In genomic region chr9:97826077-97826947, GRCm38 (mm10) we compare ENCODE assay signal across 16 mouse cellular contexts.
DNase-seq lines count a peak whose midpoint lies in the region; ATAC-seq lines count a peak whose summit lies in the region.
"Had no signal": no experiment of that assay in that cellular context is flagged by ENCODE, and none has a peak within 500 bp of the region (broad histone marks: within the 10 kb centered on the region; RNA-seq: fewer than 3 reads in every experiment).

No protein-coding gene starts in this region.

- H3K36me3 ChIP-seq in heart, embryonic 13.5 days: no peaks in the 10 kb centered on the region
- H3K36me3 ChIP-seq in midbrain, embryonic 12.5 days: no peaks in the 10 kb centered on the region
- H3K36me3 ChIP-seq in midbrain, embryonic 16.5 days (ENCODE audit: control insufficient read depth, insufficient read depth, low read length): no peaks in the 10 kb centered on the region
- no peaks in the 10 kb centered on the region for H3K36me3 ChIP-seq in forebrain, embryonic 12.5 days (replicated peaks)
- H3K36me3 ChIP-seq in heart, embryonic 16.5 days (ENCODE audit: control insufficient read depth, insufficient read depth): no peaks in the 10 kb centered on the region
- H3K36me3 ChIP-seq: kidney, embryonic 15.5 days; limb, embryonic 13.5 days had no signal

- intact Hi-C loops in heart, postnatal 25 days (cut with DNase I): no loop called here

- WGBS in heart, embryonic 13.5 days: 24% methylated on average over 16 of the region's 16 CpGs
- 58% methylated on average over 16 of the region's 16 CpGs for WGBS in midbrain, embryonic 12.5 days
- WGBS in midbrain, embryonic 16.5 days: 50% methylated on average over 16 of the region's 16 CpGs
- 35% methylated on average over 16 of the region's 16 CpGs for WGBS in forebrain, embryonic 12.5 days
- 25% methylated on average over 16 of the region's 16 CpGs for WGBS in heart, embryonic 16.5 days

- no peak; the same call in 1 of the 2 replicates for ATAC-seq in heart, embryonic 13.5 days (ENCODE audit: extremely low read depth, insufficient number of reproducible peaks, low FRiP score, low TSS enrichment)
- peak; percentile 76; the same call in 1 of the 2 replicates for ATAC-seq in midbrain, embryonic 12.5 days (ENCODE audit: low FRiP score, low read depth)
- no peak; the same call in 1 of the 2 replicates for ATAC-seq in midbrain, embryonic 16.5 days
- ATAC-seq in forebrain, embryonic 12.5 days (ENCODE audit: low FRiP score): peak; percentile 81
- ATAC-seq in heart, embryonic 16.5 days (replicated peaks; ENCODE audit: extremely low read depth, insufficient read depth, low FRiP score): peak; percentile 53
- no peak for ATAC-seq in CD4-positive, CD25-positive, alpha-beta regulatory T cell, adult 4 months
- ATAC-seq: inflammation-experienced regulatory T-cells, adult 6 months had no signal

- 0 out of 2 replicates have a peak, but pooled peaks cover 3% of the 10 kb centered on the region for H3K27me3 ChIP-seq in heart, embryonic 13.5 days (replicated peaks)
- H3K27me3 ChIP-seq in midbrain, embryonic 12.5 days: peaks cover 25% of the 10 kb centered on the region
- no peaks in the 10 kb centered on the region for H3K27me3 ChIP-seq in midbrain, embryonic 16.5 days (ENCODE audit: control insufficient read depth, insufficient read depth, low read depth, low read length)
- no peaks in the 10 kb centered on the region; the same call in 1 of the 2 replicates for H3K27me3 ChIP-seq in forebrain, embryonic 12.5 days
- no peaks in the 10 kb centered on the region for H3K27me3 ChIP-seq in heart, embryonic 16.5 days (ENCODE audit: control insufficient read depth, insufficient read depth, low read length)
- H3K27me3 ChIP-seq: kidney, embryonic 15.5 days; limb, embryonic 13.5 days had no signal

- DNase-seq in heart, postnatal 25 days (ENCODE audit: low spot score): no peak
- DNase-seq in frontal cortex, postnatal 36 days (ENCODE audit: low spot score in 2 of 2): no peak
- DNase-seq: cerebellum, postnatal 10 days; embryo, embryonic 11 days; right cerebral cortex, adult 18-20 months; thymus, postnatal 4 days had no signal

- peak overlapping the region; percentile 58 for H3K27ac ChIP-seq in heart, embryonic 13.5 days (replicated peaks)
- no peak overlapping the region for H3K27ac ChIP-seq in midbrain, embryonic 12.5 days (replicated peaks)
- no peak overlapping the region for H3K27ac ChIP-seq in midbrain, embryonic 16.5 days (ENCODE audit: low read length)
- 0 out of 2 replicates have a peak overlapping the region, but pooled peaks have one; percentile 19 for H3K27ac ChIP-seq in forebrain, embryonic 12.5 days
- H3K27ac ChIP-seq in heart, embryonic 16.5 days (ENCODE audit: low read length): peak overlapping the region; percentile 71
- H3K27ac ChIP-seq: kidney, embryonic 15.5 days; limb, embryonic 13.5 days; liver, embryonic 14.5 days had no signal

- H3K4me3 ChIP-seq in heart, embryonic 13.5 days: no peak overlapping the region
- H3K4me3 ChIP-seq in midbrain, embryonic 12.5 days: no peak overlapping the region
- H3K4me3 ChIP-seq in midbrain, embryonic 16.5 days (ENCODE audit: low read depth, low read length): no peak overlapping the region
- no peak overlapping the region for H3K4me3 ChIP-seq in forebrain, embryonic 12.5 days (replicated peaks)
- no peak overlapping the region for H3K4me3 ChIP-seq in heart, embryonic 16.5 days (ENCODE audit: low read length)
- H3K4me3 ChIP-seq: kidney, embryonic 15.5 days; limb, embryonic 13.5 days had no signal

- H3K4me2 ChIP-seq in heart, embryonic 13.5 days: peak overlapping the region; percentile 53
- H3K4me2 ChIP-seq in midbrain, embryonic 12.5 days (replicated peaks): no peak overlapping the region
- H3K4me2 ChIP-seq in midbrain, embryonic 16.5 days (ENCODE audit: low read length): no peak overlapping the region
- no peak overlapping the region for H3K4me2 ChIP-seq in forebrain, embryonic 12.5 days
- peak overlapping the region; percentile 39 for H3K4me2 ChIP-seq in heart, embryonic 16.5 days (ENCODE audit: low read depth, low read length)
- H3K4me2 ChIP-seq: kidney, embryonic 15.5 days; limb, embryonic 13.5 days had no signal

- H3K4me1 ChIP-seq in heart, embryonic 13.5 days: peaks cover 55% of the 10 kb centered on the region
- peaks cover 19% of the 10 kb centered on the region; the same call in 1 of the 2 replicates for H3K4me1 ChIP-seq in midbrain, embryonic 12.5 days
- peaks cover 2% of the 10 kb centered on the region; the same call in 1 of the 2 replicates for H3K4me1 ChIP-seq in midbrain, embryonic 16.5 days (ENCODE audit: control insufficient read depth, insufficient read depth, low read length)
- peaks cover 17% of the 10 kb centered on the region for H3K4me1 ChIP-seq in forebrain, embryonic 12.5 days
- peaks cover 33% of the 10 kb centered on the region for H3K4me1 ChIP-seq in heart, embryonic 16.5 days (ENCODE audit: control insufficient read depth, insufficient read depth, low read length)
- H3K4me1 ChIP-seq: kidney, embryonic 15.5 days had no signal

- no peaks in the 10 kb centered on the region for H3K9me3 ChIP-seq in heart, embryonic 13.5 days
- H3K9me3 ChIP-seq in midbrain, embryonic 12.5 days: no peaks in the 10 kb centered on the region
- no peaks in the 10 kb centered on the region for H3K9me3 ChIP-seq in midbrain, embryonic 16.5 days (replicated peaks; ENCODE audit: control insufficient read depth, low read length, poor library complexity, severe bottlenecking)
- H3K9me3 ChIP-seq in forebrain, embryonic 12.5 days: no peaks in the 10 kb centered on the region
- H3K9me3 ChIP-seq in heart, embryonic 16.5 days (replicated peaks; ENCODE audit: control insufficient read depth, low read length): no peaks in the 10 kb centered on the region
- H3K9me3 ChIP-seq: kidney, embryonic 15.5 days; limb, embryonic 13.5 days had no signal

- H3K9ac ChIP-seq in heart, embryonic 13.5 days: no peak overlapping the region
- H3K9ac ChIP-seq in midbrain, embryonic 12.5 days (replicated peaks): no peak overlapping the region
- H3K9ac ChIP-seq in midbrain, embryonic 16.5 days (ENCODE audit: low read depth, low read length): no peak overlapping the region
- no peak overlapping the region for H3K9ac ChIP-seq in forebrain, embryonic 12.5 days
- no peak overlapping the region for H3K9ac ChIP-seq in heart, embryonic 16.5 days (ENCODE audit: low read length)
- H3K9ac ChIP-seq: kidney, embryonic 15.5 days; limb, embryonic 13.5 days; liver, embryonic 14.5 days had no signal

Comparison
In these comparisons a context has a peak if more than half of its experiments do, and no peak if none do; other contexts are left out.
1. ATAC-seq: peak in midbrain, embryonic 12.5 days (single experiment), forebrain, embryonic 12.5 days (single experiment) and heart, embryonic 16.5 days (single experiment); none in heart, embryonic 13.5 days (single experiment), midbrain, embryonic 16.5 days (single experiment) and CD4-positive, CD25-positive, alpha-beta regulatory T cell, adult 4 months (single experiment).
2. H3K27ac ChIP-seq: peak in heart, embryonic 13.5 days (single experiment), forebrain, embryonic 12.5 days (single experiment) and heart, embryonic 16.5 days (single experiment); none in midbrain, embryonic 12.5 days (single experiment) and midbrain, embryonic 16.5 days (single experiment).
3. H3K4me2 ChIP-seq: peak in heart, embryonic 13.5 days (single experiment) and heart, embryonic 16.5 days (single experiment); none in midbrain, embryonic 12.5 days (single experiment), midbrain, embryonic 16.5 days (single experiment) and forebrain, embryonic 12.5 days (single experiment).